Mouse (Mus musculus): ENCODE data around the gene Prps2.
"Not testable (repeated sequence)": the region's sequence is repeated elsewhere in the genome, so short reads cannot be mapped to it uniquely, and the experiment has no call there.

Gene Prps2

DNA sequence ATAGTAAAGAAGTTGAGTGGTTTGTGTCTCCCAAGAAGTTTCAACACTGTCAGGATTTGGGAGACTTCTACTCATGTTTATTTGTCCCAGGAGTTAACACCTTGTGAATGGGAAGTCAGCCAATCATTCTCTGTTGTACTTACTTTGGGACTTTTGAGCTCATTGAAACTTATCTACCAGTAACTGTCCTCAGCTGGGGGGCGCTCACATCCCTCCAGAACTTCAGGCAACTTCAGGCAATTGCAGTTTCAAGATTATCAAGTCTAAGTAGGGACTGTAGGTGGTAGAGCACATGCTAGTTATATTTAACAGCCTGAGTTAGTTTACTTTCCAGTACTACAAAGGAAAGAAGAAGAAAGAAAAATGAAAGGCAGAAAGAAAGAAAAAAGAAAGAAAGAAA, 58.8 kb downstream of the Prps2 start:
- DNase-seq (ENCODE audit: low spot score in 2 of 2) = no peak

DNA sequence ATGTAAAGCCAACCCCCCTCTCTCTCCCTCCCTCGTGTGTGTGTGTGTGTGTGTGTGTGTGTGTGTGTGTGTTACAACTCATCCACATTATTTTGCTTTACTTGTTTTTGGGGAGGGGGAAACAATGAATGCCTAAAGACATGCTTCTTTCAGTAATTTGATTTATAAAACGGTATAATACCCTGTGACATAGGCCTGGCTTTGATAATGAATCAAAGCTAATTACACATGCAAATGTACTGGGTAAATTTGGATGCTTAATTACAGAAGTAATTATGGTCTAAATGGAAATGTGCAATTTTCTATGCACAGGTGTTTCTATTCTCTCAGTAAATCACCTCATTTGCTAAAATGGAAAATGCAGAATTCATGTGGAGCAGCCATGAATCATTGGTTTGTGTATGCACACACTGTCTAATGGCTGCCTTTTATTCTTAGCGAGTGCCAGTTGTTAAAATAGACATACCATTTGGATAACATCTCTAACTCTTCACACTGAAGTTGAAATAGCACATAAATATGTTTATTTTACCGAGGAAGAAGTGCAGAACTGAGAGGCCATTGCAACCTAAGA, 61.2 kb downstream of the Prps2 start:
- no peak for DNase-seq (ENCODE audit: low spot score in 2 of 2)

DNA sequence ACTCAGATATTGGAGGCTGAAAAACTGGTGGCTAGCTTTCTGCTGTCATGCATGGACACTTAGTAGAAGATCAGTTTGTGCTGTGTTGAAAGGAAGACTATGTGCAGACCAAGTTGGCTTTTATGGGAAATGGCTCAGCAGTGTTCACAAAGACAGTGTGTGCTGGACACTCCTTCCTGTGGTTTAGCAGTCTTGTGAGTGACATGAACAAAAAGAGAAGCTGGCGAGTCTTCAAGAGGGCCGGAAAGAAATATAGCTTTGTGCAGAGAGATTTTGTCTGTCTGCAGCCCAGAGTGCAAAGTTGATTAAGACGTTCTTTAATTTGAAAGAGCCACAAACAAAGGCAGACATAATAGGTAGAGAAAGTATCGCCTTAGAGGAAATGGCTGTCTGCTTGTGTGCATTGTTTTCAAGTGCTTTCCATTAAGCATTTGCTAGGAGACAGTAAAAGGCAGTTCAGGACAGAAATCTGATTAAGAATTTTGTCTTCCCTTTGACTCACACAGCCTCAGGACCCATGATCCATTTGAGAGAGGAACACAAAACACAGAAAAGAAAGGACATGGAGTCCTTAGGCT, 63.6 kb downstream of the Prps2 start:
- no peak for DNase-seq (ENCODE audit: low spot score in 2 of 2)

DNA sequence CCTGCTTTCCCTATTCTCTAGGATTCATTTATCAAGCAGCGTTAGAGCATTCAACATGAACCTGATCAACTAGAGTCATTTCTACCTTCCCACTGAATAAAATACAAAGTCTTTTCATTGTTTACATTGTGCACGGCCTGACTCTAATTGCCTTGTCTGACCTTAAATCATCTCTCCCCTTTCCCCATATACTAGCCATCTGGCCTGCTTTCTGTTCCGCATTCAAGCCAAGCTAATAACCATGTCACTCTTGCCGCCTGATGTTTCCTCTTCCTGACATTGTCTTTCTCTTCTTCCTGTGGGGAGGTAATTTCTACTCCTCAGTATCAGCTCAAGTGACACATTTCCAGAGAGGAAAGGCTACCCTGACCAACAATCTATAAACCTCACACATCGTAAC, 66.8 kb downstream of the Prps2 start:
- no peak for DNase-seq (ENCODE audit: low spot score in 2 of 2)

DNA sequence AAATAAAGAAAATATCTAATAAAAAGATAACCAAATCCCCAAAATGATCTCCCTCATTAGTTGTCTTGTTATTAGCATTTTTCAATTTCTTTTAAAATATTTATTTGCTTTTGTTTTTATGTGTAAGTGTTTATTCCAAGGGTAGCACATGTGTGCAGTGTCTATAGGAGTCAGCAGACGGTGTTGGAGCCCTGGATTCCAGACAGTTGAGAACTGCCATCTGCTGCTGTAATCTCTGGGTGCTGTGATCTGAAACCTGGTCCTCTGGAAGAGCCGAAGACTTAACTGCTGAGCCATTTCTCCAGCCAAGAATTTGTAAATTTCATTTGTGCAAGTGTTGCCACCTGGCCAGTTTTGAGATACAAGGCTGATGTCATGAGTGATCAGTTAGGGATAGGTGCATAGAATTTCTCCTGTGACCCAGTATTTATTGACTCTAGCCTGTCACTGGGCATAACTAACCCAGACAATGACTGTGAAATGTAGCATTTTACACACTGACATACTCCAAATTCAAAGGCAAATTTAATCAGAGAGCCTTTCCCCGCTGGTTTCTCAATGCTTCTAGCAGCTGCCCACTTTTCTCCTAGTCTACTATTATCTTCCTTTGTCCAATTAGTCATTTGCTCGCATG, 67.3 kb downstream of the Prps2 start:
- no peak for DNase-seq (ENCODE audit: low spot score in 2 of 2)

DNA sequence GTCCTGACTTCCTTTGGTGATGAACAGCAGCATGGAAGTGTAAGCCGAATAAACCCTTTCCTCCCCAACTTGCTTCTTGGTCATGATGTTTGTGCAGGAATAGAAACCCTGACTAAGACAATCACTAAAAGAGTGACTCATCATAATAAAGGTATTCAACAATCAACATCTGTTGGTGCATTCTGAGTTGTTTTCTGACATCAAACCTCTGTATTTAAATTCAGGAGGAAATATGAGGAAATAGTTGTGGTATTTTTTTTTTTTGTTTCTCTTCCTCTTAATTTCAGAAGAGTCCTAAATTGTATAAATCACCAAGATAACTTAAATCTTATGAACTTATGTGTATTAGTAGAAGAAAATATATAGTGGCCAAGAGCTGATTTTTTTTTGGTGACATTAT, 80.5 kb downstream of the Prps2 start:
- DNase-seq (ENCODE audit: low spot score in 2 of 2) = not testable (repeated sequence)
